Mouse (Mus musculus): ENCODE measurements around the gene Nrxn3. TPM values are rescaled to one million over a fixed set of nuclear protein-coding genes. Genes with fewer than 3 reads are reported as not detected.

Gene Nrxn3
- total RNA-seq, 2 experiments from 2014 or later = 1.3 to 1.5 TPM

GRCm38 (mm10) chr12:89364850-89365249, 642.2 kb downstream of the Nrxn3 start:
- DNase-seq = no peak

- no peak for DNase-seq
Observed at GRCm38 (mm10) chr12:89369939-89370338, 647.3 kb downstream of the Nrxn3 start.

- no peak for DNase-seq
Observed at GRCm38 (mm10) chr12:89376600-89376999, 653.9 kb downstream of the Nrxn3 start.

GRCm38 (mm10) chr12:89377051-89377643, 654.5 kb downstream of the Nrxn3 start:
- no peak for DNase-seq

- no peak for DNase-seq
Observed at GRCm38 (mm10) chr12:89377687-89378086, 655.0 kb downstream of the Nrxn3 start.

- no peak for DNase-seq
Observed at GRCm38 (mm10) chr12:89383254-89383653, 660.6 kb downstream of the Nrxn3 start.

- peak; percentile 4 for DNase-seq
Observed at GRCm38 (mm10) chr12:89395121-89395792, 672.6 kb downstream of the Nrxn3 start.

- no peak for DNase-seq
Observed at GRCm38 (mm10) chr12:89436519-89436918, 713.8 kb downstream of the Nrxn3 start.

GRCm38 (mm10) chr12:89442323-89443038, 719.8 kb downstream of the Nrxn3 start:
- no peak for DNase-seq

- DNase-seq = peak; percentile 33
Observed at GRCm38 (mm10) chr12:89450667-89451298, 728.1 kb downstream of the Nrxn3 start.

GRCm38 (mm10) chr12:89470226-89470625, 747.5 kb downstream of the Nrxn3 start:
- DNase-seq = peak; percentile 48

GRCm38 (mm10) chr12:89471289-89471688, 748.6 kb downstream of the Nrxn3 start:
- DNase-seq = no peak

- DNase-seq = no peak
Observed at GRCm38 (mm10) chr12:89471874-89472273, 749.2 kb downstream of the Nrxn3 start.

GRCm38 (mm10) chr12:89479096-89479495, 756.4 kb downstream of the Nrxn3 start:
- peak; percentile 39 for DNase-seq

GRCm38 (mm10) chr12:89482223-89482622, 759.5 kb downstream of the Nrxn3 start:
- no peak for DNase-seq

GRCm38 (mm10) chr12:89504026-89504425, 781.4 kb downstream of the Nrxn3 start:
- DNase-seq = no peak

- peak; percentile 37 for DNase-seq
Observed at GRCm38 (mm10) chr12:89505121-89505764, 782.6 kb downstream of the Nrxn3 start.

- no peak for DNase-seq
Observed at GRCm38 (mm10) chr12:89508970-89509369, 786.3 kb downstream of the Nrxn3 start.

- DNase-seq = peak; percentile 54
Observed at GRCm38 (mm10) chr12:89513759-89514158, 791.1 kb downstream of the Nrxn3 start.

- no peak for DNase-seq
Observed at GRCm38 (mm10) chr12:89516046-89516445, 793.4 kb downstream of the Nrxn3 start.

- no peak for DNase-seq
Observed at GRCm38 (mm10) chr12:89530679-89531350, 808.1 kb downstream of the Nrxn3 start.

GRCm38 (mm10) chr12:89551291-89551690, 828.6 kb downstream of the Nrxn3 start:
- DNase-seq = no peak
